Mouse (Mus musculus): ENCODE data around the gene Mpeg1. TPM values are rescaled to one million over a fixed set of nuclear protein-coding genes. Genes with fewer than 3 reads are reported as not detected.

Mpeg1 gene
- total RNA-seq, 2 experiments from 2014 or later: 54.8 to 62.2 TPM

DNA sequence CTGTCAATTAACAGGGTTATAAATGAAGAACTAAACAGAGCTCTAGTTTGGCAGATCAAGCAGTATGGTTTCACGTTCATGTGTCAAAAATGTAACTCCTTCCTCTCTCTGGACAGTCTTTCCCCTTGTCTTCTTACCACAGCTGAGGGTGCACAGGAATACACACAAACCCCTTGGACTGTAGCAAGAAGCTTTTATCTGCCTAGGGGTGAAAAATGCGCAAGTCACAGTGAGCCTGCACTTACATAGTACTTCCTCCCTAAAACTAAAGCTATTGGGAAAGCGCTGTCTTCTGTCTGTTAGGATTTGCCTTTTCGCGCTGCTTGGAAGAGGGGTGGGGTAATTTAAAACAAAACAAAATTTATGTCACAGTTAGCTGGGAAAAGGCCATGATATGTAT is 3.5 kb downstream of the Mpeg1 start:
- peak; percentile 68 for ATAC-seq (replicated peaks; ENCODE audit: poor library complexity, severe bottlenecking)

DNA sequence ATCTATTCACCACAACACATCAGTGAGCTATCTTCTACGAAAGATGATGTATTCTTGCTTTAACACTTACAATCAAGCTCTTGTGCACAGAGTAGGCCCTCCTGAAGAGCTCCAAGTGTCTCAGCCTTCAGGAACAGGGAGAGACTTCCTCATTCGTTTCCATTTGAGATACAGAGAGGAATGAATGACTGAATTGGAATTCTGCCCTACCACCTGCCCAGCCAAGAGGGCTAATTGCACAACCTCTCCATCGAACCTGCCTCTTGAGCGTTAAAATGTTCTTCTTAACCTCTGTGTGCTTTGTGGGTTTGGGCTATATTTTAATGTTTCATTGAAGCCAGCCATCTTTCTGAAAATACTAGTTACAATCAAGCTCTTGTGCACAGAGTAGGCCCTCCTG is 4.1 kb downstream of the Mpeg1 start:
- no peak for ATAC-seq (replicated peaks; ENCODE audit: poor library complexity, severe bottlenecking)

DNA sequence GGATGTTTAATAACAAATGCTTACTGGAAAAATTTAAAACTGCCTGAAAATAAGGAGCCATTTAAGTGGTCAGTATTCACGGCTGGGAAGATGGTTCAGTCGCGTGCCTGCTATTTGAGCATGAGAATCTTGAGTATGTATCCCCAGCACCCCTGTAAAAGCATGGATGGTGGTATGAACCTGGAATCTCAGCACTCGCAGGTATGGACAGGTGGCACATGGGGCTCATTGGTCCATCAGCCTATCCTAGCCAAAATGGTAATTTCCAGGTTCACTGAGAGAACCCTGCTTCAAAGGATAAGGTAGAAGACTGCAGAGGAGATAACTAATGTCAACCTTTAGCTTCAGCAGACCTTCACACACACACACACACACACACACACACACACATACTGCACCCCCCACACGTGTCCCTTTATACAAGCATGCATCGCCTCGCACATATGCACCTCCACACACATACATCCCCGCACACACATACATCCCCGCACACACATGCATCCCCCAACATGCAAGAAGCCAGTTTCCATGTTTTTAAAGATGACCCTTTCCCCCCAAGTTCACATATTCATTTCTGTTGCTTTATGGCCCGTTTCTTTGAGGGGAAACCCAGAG is 5.1 kb downstream of the Mpeg1 start:
- ATAC-seq (replicated peaks; ENCODE audit: poor library complexity, severe bottlenecking): no peak

DNA sequence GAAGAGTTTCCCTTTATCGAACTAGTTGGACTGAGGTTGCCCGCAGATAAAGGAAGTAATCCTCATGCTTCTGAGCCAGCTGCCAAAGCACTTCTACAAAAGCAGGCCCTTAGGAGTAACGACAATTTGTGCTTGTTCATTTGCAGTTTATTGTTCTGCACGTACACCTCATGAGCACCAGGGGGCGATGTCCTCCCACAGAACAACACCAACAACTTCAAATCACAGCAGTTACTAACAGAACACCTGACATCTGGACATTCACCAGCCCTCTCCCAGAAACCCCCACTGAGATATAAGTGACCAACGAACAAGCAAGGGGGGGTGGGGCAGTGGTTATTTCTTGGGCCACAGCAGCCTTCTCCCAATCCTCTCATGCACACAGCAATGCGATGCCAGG is 5.6 kb downstream of the Mpeg1 start:
- peak; percentile 53 for ATAC-seq (replicated peaks; ENCODE audit: poor library complexity, severe bottlenecking)

DNA sequence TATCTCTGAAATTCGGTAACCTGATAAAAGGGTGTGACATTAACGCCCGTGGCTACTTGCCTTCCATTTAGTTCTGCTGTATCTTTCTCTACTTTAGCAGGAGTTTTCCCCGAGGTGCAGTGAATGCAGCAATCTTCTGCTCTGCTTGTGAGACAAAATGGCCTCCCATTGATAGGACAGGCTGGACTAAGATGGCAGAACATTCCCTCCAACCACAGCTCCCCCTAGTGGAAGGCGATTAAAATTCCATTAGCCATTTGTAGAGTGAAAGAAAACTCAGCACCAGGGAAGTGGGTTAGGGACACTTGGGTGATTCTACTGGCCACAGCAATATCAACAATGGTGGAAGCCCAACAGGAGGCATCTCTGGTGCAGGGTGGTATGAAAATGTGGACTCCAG is 6.9 kb downstream of the Mpeg1 start:
- 0 out of 2 replicates have a peak, but pooled peaks have one; percentile 13 for ATAC-seq (replicated peaks; ENCODE audit: poor library complexity, severe bottlenecking)

DNA sequence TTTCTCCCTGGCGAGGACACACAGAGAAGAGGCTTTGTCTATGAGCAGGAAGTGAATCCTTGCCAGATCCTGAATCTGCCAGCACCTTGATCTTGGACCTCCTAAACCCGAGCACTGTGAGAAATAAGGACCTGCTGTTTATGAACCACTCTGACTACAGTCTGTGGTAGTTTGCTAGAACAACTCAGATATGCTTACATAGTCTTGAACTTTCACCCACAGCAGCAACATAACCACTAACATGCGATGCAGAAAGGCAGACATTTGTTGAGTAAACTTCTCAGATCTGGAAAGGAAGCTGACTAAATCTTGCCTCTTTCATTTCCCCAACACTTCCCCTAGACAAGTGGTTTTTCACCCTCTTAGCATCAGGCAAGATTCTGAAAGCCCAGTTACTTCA is 11.3 kb downstream of the Mpeg1 start:
- peak; percentile 23; the same call in 1 of the 2 replicates for ATAC-seq (replicated peaks; ENCODE audit: poor library complexity, severe bottlenecking)

DNA sequence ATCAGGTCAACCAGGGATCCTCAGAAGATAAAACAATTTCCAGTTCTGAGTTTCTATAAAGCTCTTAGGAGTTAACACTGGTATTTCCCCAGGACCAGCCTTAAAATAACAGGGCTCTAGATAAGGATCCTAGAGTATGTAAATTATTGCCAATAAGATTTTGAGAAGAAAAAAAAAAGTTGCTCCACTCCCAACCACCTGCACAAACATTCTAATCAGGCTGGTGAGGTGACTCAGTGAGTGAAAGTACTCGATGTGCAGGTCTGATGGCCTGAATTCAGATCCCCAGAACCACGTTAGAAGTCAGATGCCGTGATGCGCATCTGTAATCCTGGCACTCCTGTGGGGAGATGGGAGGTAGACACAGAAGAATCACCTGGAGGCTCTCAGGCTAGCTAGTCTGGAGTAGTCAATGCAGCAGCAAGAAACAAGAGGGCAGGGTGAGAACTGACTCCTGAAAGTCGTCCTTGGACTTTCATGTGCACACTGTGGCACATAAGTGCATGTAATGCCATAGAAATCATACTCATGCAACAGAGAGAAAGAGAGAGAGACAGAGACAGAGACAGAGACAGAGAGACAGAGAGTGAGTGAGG is 11.9 kb downstream of the Mpeg1 start:
- no peak for ATAC-seq (replicated peaks; ENCODE audit: poor library complexity, severe bottlenecking)

DNA sequence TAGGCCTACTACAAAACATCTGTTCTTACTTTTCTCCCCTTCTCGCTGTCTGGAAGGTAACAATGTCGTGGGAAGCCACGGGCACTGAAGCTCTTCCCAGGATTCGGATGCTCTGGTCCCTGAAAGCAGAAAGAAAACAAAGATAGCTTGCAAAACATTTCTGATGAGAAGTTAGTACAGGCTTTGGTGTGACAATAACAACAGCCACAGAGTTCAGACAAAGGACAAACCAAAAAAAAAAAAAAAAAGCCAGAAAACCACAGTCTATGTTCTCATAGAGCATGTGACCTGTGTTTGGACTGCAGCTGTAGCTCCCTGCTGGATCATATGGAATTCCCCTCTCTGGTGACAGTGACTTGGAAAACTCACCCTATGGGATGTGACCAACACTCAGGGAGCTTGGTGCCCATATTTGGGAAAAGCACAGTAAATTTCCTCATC is 12.6 kb downstream of the Mpeg1 start:
- ATAC-seq (replicated peaks; ENCODE audit: poor library complexity, severe bottlenecking): peak; percentile 29

DNA sequence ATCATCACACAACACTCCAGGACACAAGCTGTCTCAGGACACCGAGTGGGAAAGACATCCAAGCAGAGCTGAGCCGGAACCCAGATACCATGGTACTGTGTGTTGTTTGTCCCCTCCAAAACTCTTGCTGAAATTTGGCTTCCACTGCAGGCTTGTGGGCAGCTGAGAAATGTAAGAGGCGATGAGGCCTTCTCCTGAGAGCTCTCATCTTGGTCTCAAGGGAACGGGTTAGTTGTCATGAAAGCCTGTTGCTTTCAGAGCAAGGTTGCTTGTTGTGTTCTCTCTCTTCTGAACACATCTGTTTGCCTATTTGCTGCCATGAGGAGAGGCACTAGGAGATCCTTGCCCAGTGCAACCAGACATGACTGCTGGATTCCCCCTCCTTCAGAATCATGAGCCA is 13.4 kb downstream of the Mpeg1 start:
- no peak for ATAC-seq (replicated peaks; ENCODE audit: poor library complexity, severe bottlenecking)

DNA sequence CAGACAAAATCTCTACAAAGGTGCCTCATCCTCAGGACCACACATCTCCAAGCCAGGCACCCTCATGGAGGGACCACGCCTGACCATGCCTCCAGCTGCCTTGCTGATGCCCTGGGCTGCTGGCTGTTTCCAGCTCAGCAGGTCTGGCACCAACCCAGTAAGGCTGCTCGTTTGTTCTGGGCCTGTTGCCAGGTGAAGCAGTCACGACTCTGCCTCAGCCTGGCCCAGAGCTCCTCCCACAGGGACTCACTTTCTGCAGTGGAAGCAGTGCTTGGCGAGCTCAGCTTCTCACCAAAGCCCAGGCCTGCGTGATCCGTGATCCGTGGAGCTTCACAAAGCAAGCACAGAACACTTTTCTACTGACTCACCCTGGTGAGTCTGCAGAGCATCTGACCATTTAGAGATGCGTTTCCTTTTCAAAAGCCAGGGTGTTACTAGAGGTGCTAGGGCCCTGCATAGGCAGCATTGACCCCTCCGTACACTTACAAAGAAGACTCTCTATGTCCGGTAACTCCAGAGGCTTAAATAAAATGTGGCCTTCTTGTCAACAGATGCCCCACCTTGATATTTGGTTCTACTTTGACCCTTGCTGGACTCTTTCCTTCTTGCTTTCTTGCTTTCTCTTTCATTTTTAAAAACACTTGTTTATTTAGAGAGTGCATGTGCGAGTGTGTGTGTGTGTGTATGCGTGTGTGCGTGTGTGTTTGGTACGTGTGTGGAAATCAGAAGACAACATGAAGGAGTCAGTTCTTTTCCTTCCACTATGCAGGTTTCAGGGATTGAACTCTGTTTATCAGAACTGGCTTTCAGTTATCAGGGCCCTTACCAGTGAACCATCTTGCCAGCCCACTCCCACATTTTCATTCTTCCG is 15.0 kb downstream of the Mpeg1 start:
- ATAC-seq (replicated peaks; ENCODE audit: poor library complexity, severe bottlenecking): peak; percentile 47

DNA sequence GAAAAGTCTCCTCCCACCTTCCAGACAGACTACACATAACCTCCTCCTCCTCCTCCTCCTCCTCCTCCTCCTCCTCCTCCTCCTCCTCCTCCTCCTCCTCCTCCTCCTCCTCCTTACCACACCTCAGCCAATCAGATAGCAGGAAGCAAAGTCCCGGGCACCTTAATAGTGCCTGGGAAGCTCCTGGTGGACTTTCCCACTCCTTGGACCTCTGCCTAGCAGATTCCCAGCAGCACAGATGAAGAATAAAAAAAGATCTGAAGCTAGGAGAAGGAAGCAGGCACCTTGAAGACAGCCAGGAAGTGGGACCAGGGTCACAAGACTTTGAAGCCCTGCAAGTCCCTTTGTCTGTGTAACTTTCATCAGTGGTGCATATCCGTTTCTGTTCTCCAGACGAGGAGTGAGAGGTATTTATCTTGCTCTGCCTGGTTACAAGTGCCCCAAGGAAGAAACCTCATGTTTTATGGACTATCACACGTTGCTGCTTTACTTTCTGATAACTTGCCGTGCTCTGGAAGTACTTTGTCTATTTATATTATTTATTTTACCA is 16.2 kb downstream of the Mpeg1 start:
- ATAC-seq (replicated peaks; ENCODE audit: poor library complexity, severe bottlenecking): no peak

DNA sequence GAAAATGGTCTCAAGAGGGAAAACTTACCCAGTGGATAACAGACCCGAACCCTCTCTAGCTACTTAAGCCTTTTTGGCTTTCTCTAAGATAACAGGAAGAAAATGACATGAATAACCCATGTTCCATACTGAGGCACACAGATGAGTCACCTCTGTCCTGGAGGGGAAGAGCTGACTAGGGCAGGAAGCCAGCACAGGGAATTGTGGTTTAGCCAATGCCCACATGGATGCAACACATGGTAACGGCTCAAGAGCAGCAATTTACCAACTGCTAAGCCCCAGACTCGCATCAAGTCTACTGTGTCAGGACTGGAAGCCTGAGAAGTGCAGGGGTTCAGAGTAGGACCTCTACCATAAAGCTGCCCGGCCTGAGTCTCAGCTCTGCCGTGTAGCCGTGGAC is 17.8 kb downstream of the Mpeg1 start:
- peak; percentile 90 for ATAC-seq (replicated peaks; ENCODE audit: poor library complexity, severe bottlenecking)

DNA sequence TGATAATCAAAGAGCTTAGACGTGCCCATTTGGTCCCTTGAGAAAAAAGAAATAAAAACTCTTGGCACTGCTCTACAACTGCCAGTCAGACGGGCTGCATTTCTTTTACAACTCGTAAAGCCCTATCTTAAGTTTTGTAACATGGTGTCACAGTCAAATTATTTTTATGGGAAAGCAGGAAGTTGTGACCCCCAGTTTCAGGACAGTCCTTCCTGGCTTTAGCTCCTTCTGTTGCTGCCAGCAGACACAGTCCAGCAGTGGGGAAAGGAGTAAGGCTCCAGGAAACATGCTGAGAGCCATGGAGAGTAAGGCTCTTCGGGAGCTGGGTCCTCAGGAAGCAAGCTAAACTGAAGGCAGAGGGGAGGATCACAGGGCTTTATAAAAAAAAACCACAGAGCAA is 23.2 kb downstream of the Mpeg1 start:
- 0 out of 2 replicates have a peak, but pooled peaks have one; percentile 5 for ATAC-seq (replicated peaks; ENCODE audit: poor library complexity, severe bottlenecking)

DNA sequence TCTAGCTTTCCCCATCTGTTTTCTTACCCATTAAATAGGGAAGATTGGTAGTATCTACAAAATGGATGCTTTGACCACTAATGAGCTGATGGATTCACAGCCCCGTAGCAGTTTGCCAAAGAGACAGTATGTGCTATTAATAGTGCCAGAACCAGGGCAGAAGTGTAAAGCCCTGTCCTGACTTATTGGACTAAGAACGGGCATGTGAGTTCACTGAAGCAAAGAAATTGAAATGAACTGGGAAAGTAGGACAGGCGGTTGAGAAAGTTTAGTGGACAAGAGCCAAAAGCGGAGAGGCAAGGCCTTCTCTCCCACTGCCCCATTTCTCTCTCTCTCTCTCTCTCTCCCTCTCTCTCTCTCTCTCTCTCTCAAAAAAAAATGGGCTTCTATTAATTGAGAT is 23.6 kb downstream of the Mpeg1 start:
- ATAC-seq (replicated peaks; ENCODE audit: poor library complexity, severe bottlenecking): no peak

DNA sequence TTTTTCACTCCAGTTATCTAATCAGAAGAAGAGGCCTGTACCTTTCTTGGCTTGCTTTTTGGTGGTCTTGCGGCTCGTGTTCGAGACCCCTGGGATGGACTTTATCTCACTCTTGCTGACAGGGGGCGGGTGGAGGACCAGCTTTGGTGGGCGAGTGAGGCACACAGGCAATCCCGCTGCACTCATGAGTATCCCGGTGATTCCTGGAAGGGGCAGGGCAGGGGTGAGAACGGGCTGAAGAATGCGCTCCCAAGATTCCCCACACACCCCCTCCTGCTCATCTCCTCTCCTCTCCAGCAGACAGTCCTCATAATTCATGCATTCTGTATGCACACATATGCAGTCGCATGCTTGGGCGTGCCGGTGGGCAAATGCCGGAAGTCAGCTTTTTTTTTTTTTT is 24.6 kb downstream of the Mpeg1 start:
- no peak for ATAC-seq (replicated peaks; ENCODE audit: poor library complexity, severe bottlenecking)

DNA sequence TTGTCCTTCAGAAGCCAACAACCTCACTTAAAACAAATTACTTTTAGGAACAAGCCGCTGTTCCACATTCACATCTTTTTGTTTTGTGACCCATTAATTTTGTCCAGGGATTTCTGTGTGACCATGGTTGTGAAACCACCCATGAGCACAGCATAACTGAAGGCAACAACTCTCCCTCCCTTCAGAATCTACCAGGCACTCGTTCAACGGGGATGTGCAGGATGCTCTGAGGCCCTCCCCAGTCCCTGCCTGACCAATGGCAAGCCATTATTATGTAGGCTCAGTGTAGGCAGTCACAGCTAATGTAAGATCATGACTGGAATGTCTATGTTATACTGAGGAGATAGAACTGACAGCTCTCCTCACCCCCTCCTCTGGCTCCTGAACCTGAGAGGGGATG is 25.1 kb downstream of the Mpeg1 start:
- no peak for ATAC-seq (replicated peaks; ENCODE audit: poor library complexity, severe bottlenecking)

DNA sequence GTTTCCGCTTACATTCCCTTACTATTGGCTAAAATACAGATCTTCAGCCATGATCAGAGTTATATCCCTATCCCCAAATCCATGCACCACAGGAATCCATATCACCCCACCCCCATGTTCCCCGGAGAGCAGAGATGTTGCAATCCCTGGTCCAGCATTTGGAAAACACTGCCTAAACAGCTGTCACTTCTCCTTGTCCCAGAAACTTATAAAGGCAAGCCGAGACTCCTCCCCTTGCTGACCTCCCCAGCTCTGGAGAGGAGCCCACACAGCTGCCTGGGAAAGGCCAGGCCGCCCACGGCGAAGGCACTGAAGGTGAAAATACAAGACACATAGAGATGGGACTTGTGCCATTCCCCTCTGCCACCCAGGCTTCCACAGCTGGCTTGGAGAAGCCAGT is 26.3 kb downstream of the Mpeg1 start:
- no peak for ATAC-seq (replicated peaks; ENCODE audit: poor library complexity, severe bottlenecking)

DNA sequence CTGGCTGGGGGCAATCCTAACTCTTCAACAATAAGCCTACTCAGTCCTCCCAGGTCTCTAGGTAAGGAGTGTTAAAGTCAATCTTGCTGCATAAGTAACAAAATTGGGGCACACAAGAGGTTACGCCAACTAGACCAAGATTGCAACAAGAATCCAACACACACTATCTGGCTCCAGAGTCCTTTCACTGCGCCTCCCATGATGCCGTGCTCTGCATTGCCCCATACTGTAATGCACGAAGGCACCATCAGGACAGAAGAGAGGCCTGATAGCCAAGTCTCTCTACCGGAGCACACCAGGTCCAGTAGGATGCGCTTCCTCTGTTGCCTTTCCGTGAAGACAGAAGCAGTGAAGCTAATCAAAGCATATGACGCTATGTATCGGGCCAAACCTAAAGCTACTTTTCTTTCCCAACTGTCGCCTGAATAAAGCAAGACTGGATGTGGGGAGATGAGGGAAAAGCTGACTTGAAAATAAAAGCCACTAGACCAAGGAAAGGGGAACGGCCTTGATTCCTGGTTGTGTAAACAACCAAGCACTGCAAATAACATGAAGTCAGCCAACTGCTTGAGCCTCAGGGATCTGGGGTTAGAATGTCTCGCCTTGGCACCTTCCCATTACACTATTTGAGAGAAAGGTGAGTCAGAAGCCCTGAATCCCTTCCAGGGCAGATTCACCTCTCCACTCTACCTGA is 27.1 kb downstream of the Mpeg1 start:
- ATAC-seq (replicated peaks; ENCODE audit: poor library complexity, severe bottlenecking): peak; percentile 28

DNA sequence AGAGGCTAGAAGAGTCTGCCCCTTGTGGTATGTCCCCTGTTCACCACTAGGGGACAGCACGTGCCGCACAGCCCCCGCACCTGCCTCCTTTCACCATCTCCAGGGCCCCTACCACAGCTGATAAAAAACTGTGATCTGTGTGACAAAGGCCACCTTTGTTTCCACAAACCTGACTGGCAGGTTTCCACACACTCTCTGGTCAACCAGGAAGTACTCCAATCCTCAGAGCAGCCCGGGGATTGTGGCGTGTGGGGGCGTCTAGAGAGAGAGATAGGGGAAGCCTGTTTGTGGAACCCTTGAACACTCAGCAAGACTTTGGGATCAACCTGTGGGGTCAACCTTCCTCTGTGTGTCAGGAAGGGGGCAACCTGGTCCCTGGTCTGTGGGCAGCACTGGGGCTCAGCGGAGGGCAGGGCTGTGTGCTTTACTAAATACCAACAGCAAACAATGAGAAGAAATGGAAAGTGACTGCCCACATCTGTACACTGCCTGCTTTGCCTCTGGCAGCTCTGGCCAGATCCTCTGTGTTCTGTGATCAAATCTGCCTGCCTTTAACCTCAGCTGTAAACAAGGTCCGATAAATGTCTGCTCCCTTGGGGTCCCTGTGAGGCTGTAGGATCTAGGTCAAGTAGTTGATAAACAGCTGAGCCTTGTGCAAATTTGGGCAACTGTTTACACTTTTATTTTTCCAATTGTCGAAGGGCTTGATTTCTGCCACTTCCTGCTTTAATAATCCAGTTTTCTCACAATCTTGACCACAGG is 27.8 kb downstream of the Mpeg1 start:
- peak; percentile 69 for ATAC-seq (replicated peaks; ENCODE audit: poor library complexity, severe bottlenecking)
